Mouse (Mus musculus) embryo, embryonic 10.5 days (tissue): ENCODE measurements around the gene Anapc11.

Experiments used
- DNase-seq: peaks from one replicate; pipeline ENCODE4 v3.0.0-alpha.2; 2015; ENCODE audit warnings: low spot score

The Anapc11 gene

GRCm38 (mm10) chr11:120606764-120607163, 8.5 kb downstream of the Anapc11 start:
- no peak for DNase-seq

DNA sequence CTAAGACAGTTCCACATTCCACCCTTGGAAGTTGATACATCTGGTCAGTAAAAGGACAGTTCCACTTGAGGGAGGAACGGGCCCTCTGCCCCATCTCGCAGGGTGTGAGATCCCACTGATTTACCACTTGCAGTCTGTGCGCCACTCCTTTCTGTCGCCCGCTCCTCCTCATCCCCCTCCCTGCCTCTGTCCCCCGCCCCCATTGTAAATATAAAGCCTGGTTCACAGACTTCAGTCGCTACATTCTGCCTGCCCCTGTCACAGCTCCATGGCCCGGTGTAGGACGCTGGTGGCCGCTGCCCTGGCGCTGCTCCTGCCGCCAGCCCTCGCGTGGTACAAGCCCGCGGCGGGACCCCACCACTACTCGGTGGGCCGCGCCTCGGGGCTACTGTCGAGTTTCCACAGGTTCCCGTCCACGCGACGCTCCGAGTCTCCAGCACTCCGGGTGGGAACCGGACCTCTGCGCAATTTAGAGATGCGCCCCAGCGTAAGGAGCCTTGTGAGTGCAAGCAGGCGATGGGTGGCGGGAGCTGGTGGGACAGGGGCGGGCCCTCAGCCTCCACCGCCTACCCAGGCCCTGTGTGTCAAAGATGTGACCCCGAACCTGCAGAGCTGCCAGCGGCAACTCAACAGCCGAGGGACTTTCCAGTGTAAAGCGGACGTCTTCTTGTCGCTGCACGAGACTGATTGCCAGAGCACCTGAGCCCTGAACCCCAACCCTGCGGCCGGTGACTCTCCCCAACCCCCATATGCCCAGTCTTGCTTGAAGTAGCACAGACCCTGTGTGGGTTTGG, 10.2 kb downstream of the Anapc11 start, which contains the start of gene Npb:
TSS of gene Npb (plus strand) at position 237 of the 794 bp plus-strand sequence.
- DNase-seq, result peak; percentile 39

DNA sequence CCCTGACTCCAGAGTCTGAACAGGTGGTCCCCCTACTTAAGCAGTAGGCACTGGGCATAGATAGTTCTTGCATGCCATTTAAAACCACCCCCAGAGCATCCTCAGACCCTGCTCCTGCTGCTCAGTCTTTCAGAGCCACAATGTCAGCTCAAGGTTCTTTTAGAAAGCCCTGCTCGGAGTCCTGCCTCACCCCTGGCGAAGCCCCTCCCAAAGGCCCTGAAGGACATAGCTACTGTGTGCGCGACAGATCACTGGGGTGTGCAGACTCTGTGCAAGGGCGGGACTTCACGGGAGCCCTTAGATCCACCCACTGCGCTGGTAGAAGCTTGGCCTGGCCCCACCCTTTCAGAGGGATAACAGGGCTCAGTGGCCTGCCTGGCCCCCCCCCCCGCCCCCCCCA, 11.0 kb downstream of the Anapc11 start:
- peak; percentile 19 for DNase-seq

DNA sequence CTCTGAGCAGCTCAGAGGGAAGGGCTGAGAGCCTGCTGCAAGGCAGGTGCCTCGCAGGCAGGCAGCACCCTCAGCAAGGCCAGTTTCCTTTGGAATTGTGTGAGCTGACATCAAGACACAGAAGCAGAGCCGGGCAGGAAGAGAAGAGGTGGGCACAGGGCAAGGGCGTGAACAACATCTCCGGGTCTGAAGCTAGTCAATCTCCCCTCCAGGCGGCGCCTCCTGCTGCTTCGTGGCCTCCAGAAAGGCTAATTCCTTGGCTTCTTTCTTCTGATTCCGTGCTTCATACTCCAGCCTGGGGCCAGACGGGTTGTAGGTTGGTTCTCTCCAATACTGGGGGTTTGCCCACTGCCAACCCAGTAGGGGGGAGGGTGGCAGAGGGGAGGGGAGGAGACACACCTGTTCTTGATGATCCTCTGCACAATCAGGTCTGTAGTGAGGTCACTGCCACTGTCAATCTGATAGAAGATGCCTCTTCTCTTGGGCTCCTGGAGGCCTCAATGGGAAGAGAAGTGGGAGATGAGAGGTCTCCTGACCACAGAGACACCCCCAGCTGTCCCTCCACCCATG, 12.3 kb downstream of the Anapc11 start:
- no peak for DNase-seq

DNA sequence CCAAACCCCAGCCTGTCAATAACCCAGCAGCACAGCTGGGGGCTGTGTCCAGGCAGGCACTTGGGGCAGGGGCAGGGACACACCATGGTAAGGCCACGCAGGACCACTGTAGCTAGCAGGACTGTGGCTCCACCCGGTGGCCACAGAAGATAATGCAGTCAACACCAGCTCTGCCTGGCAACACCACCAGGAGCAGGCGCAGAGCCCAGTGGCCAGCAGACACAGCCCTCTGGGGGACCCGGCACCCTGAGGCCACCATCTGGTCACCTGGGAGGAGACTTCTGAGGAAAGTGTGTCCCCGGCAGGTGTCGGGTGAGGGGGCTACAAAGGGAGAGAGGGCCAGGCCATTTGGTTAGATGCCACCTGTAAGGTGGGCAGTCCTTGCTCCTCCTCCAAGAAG, 14.5 kb downstream of the Anapc11 start:
- peak; percentile 74 for DNase-seq

GRCm38 (mm10) chr11:120613481-120613972, 15.3 kb downstream of the Anapc11 start:
- DNase-seq, result no peak

GRCm38 (mm10) chr11:120613976-120614375, 15.8 kb downstream of the Anapc11 start:
- DNase-seq, result no peak

DNA sequence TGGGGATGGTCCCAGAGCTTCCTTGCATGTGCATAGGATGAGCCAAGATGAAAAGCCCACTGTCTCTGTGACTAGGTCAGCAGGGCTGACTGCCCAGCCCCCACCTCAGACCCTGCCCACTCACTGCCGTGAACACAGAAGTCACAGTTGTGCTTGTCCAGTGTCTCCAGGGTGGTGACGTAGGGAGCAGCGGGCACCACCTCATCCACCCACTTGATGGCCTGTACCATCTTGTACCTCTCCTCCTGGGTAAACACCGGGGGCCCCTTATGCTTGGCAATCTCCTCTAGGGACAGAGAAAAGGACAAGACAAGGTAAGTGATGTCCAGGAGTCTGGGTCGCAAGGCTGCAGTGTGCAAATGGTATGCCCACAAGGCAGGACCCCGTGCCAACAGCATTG, 16.9 kb downstream of the Anapc11 start:
- DNase-seq, result no peak

GRCm38 (mm10) chr11:120615606-120616203, 17.5 kb downstream of the Anapc11 start:
- no peak for DNase-seq

- no peak for DNase-seq
Measured at GRCm38 (mm10) chr11:120616617-120617294, 18.5 kb downstream of the Anapc11 start.

- peak; percentile 93 for DNase-seq
Measured at GRCm38 (mm10) chr11:120617519-120618112, 19.4 kb downstream of the Anapc11 start, which contains the start of gene Pcyt2. TSS of gene Pcyt2 (minus strand) at chr11:120617936.

- no peak for DNase-seq
Measured at GRCm38 (mm10) chr11:120618619-120619535, 20.7 kb downstream of the Anapc11 start.

GRCm38 (mm10) chr11:120620195-120620594, 22.0 kb downstream of the Anapc11 start:
- DNase-seq, result no peak

GRCm38 (mm10) chr11:120622805-120623204, 24.6 kb downstream of the Anapc11 start:
- DNase-seq, result no peak

GRCm38 (mm10) chr11:120623961-120624679, 25.9 kb downstream of the Anapc11 start:
- DNase-seq, result peak; percentile 74

- peak; percentile 91 for DNase-seq
Measured at GRCm38 (mm10) chr11:120624680-120625111, 26.5 kb downstream of the Anapc11 start.

DNA sequence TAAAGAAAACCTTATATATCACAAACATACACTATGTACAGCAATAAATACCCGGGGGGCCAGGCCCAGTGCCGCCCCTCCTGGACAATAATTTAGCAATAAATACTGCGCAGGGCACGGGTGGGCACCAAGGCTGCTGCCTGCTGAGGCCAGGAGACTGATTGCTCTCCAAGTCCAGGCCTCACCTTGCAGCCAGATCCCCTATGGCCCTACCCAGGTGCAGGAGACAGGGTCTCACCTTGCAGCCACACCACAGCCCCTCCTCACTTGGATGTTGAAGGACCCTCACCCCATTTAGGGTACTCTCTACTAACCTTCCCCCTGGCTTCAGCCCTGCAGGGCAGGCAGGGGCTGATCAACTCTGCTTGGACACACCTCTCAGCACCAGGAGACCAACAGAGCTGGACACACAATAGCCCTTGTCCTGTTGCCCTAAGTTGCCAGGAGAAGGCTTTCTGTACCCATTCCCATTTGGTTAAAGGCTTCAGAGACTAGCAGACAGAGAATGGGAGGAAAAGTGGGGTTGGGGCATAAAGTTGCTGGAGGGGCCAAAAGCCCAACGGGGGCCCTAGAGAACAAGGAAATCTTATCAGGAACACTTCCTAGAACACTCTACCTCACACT, 27.0 kb downstream of the Anapc11 start, which contains the start of gene Sirt7:
TSS of gene Sirt7 (minus strand) at position 89 of the 624 bp plus-strand sequence.
- peak; percentile 3 for DNase-seq

GRCm38 (mm10) chr11:120626785-120627467, 28.7 kb downstream of the Anapc11 start:
- DNase-seq, result no peak
